Mouse (Mus musculus) intestine, embryonic 15.5 days (tissue): Measurements from ENCODE around the gene Ddx25. TPM values are rescaled to one million over a fixed set of nuclear protein-coding genes. Genes with fewer than 3 reads are reported as not detected.

ENCODE experiments used
- polyA plus RNA-seq: library from polyadenylated mRNA; unstranded; fragments of >200 nt; fragmentation: Nextera tagmentation; extraction: Ambion mirVana; gene quantifications from 2 replicates; pipeline ENCODE4 v1.2.1, GENCODE M21; 2015

Gene Ddx25
- polyA plus RNA-seq, 1 experiment from 2014 or later = 1.7 TPM

Other genes starting within 250 kb of the Ddx25 start
- gene Cdon, start 137.4 kb downstream of the Ddx25 start, polyA plus RNA-seq = 6.6 and 8.2 TPM in 2 replicates
- gene Gm1113, start 40.3 kb downstream of the Ddx25 start, polyA plus RNA-seq = not detected in 2 replicates
- 18.3 and 18.9 TPM in 2 replicates for gene Pus3, start 67 bp upstream of the Ddx25 start, polyA plus RNA-seq
- 0.45 and 0.77 TPM in 2 replicates for gene Pate2, start 11.8 kb upstream of the Ddx25 start, polyA plus RNA-seq
- 11.6 and 14.2 TPM in 2 replicates for gene Hyls1, start 11.9 kb upstream of the Ddx25 start, polyA plus RNA-seq
- gene Pate4, start 53.4 kb upstream of the Ddx25 start, polyA plus RNA-seq = not detected in 2 replicates
- not detected in 2 replicates for gene Pate3, start 89.7 kb upstream of the Ddx25 start, polyA plus RNA-seq
- gene Pate1, start 128.9 kb upstream of the Ddx25 start, polyA plus RNA-seq = not detected in 2 replicates
- gene Gm17677, start 182.5 kb upstream of the Ddx25 start, polyA plus RNA-seq = not detected in 2 replicates
- gene Gm17727, start 219.6 kb upstream of the Ddx25 start, polyA plus RNA-seq = not detected in 2 replicates
- not detected in 2 replicates for gene Gm27235, start 231.6 kb upstream of the Ddx25 start, polyA plus RNA-seq
- gene D730048I06Rik, start 231.6 kb upstream of the Ddx25 start, polyA plus RNA-seq = not detected in 2 replicates